Mouse (Mus musculus): ENCODE measurements around the gene Sgms1. TPM values are rescaled to one million over a fixed set of nuclear protein-coding genes. Genes with fewer than 3 reads are reported as not detected.

Sgms1 gene
- polyA plus RNA-seq, 1 experiment from 2014 or later: 36.7 TPM

- H3K9ac ChIP-seq: no peak overlapping the region
- no peak for ATAC-seq (replicated peaks; ENCODE audit: insufficient number of reproducible peaks, insufficient read depth, low FRiP score, low read depth)
- H3K4me2 ChIP-seq: no peak overlapping the region
- H3K36me3 ChIP-seq: no peaks in the 10 kb centered on the region
- H3K4me3 ChIP-seq: no peak overlapping the region
- H3K9me3 ChIP-seq (replicated peaks): no peaks in the 10 kb centered on the region
- no peaks in the 10 kb centered on the region for H3K27me3 ChIP-seq
- WGBS: 77% methylated on average over 10 of the region's 10 CpGs
- H3K4me1 ChIP-seq (replicated peaks): peaks cover 11% of the 10 kb centered on the region
- H3K27ac ChIP-seq: 0 out of 2 replicates have a peak overlapping the region, but pooled peaks have one; percentile 4
Observed at GRCm38 (mm10) chr19:32231292-32231691, 158.2 kb downstream of the Sgms1 start.

- H3K27me3 ChIP-seq: no peaks in the 10 kb centered on the region
- H3K4me3 ChIP-seq: no peak overlapping the region
- H3K9me3 ChIP-seq (replicated peaks): no peaks in the 10 kb centered on the region
- H3K4me2 ChIP-seq: no peak overlapping the region
- H3K36me3 ChIP-seq: no peaks in the 10 kb centered on the region
- WGBS: 44% methylated on average over 5 of the region's 5 CpGs
- 0 out of 2 replicates have a peak overlapping the region, but pooled peaks have one; percentile 4 for H3K27ac ChIP-seq
- peaks cover 11% of the 10 kb centered on the region for H3K4me1 ChIP-seq (replicated peaks)
- H3K9ac ChIP-seq: no peak overlapping the region
- ATAC-seq (replicated peaks; ENCODE audit: insufficient number of reproducible peaks, insufficient read depth, low FRiP score, low read depth): no peak
Observed at GRCm38 (mm10) chr19:32230798-32231197, 158.7 kb downstream of the Sgms1 start.

GRCm38 (mm10) chr19:32230301-32230700 lies 159.2 kb downstream of the Sgms1 start:
- no peaks in the 10 kb centered on the region for H3K27me3 ChIP-seq
- H3K36me3 ChIP-seq: no peaks in the 10 kb centered on the region
- no peak overlapping the region for H3K4me3 ChIP-seq
- no peak overlapping the region for H3K4me2 ChIP-seq
- H3K9me3 ChIP-seq (replicated peaks): no peaks in the 10 kb centered on the region
- 79% methylated on average over 5 of the region's 5 CpGs for WGBS
- H3K27ac ChIP-seq: no peak overlapping the region
- no peak overlapping the region for H3K9ac ChIP-seq
- no peak for ATAC-seq (replicated peaks; ENCODE audit: insufficient number of reproducible peaks, insufficient read depth, low FRiP score, low read depth)
- peaks cover 11% of the 10 kb centered on the region for H3K4me1 ChIP-seq (replicated peaks)

GRCm38 (mm10) chr19:32229776-32230175 lies 159.7 kb downstream of the Sgms1 start:
- Histone ChIP-seq H3K9me3 (replicated peaks) (no peaks in the 10 kb centered on the region), H3K36me3 (no peaks in the 10 kb centered on the region), H3K4me3 (no peak overlapping the region), H3K4me2 (no peak overlapping the region), H3K27me3 (no peaks in the 10 kb centered on the region), H3K27ac (no peak overlapping the region), H3K4me1 (replicated peaks) (peaks cover 11% of the 10 kb centered on the region), H3K9ac (no peak overlapping the region)
- WGBS: 84% methylated on average over 5 of the region's 5 CpGs
- no peak for ATAC-seq (replicated peaks; ENCODE audit: insufficient number of reproducible peaks, insufficient read depth, low FRiP score, low read depth)

- whole genome bisulfite sequencing: 83% methylated on average over 2 of the region's 2 CpGs
- Histone ChIP-seq H3K4me2 (no peak overlapping the region), H3K9ac (no peak overlapping the region), H3K27ac (no peak overlapping the region), H3K4me3 (no peak overlapping the region), H3K4me1 (replicated peaks) (peaks cover 11% of the 10 kb centered on the region), H3K36me3 (no peaks in the 10 kb centered on the region), H3K27me3 (no peaks in the 10 kb centered on the region), H3K9me3 (replicated peaks) (no peaks in the 10 kb centered on the region)
- no peak for ATAC-seq (replicated peaks; ENCODE audit: insufficient number of reproducible peaks, insufficient read depth, low FRiP score, low read depth)
Observed at GRCm38 (mm10) chr19:32227175-32227574, 162.3 kb downstream of the Sgms1 start.

GRCm38 (mm10) chr19:32225097-32225490 lies 164.4 kb downstream of the Sgms1 start:
- WGBS: 69% methylated on average over 9 of the region's 9 CpGs
- H3K4me2 ChIP-seq: no peak overlapping the region
- ATAC-seq (replicated peaks; ENCODE audit: insufficient number of reproducible peaks, insufficient read depth, low FRiP score, low read depth): no peak
- H3K36me3 ChIP-seq: no peaks in the 10 kb centered on the region
- no peak overlapping the region for H3K9ac ChIP-seq
- H3K9me3 ChIP-seq (replicated peaks): no peaks in the 10 kb centered on the region
- peak overlapping the region; percentile 25; the same call in 1 of the 2 replicates for H3K27ac ChIP-seq
- H3K4me1 ChIP-seq (replicated peaks): 0 out of 2 replicates have a peak, but pooled peaks cover 5% of the 10 kb centered on the region
- H3K4me3 ChIP-seq: no peak overlapping the region
- H3K27me3 ChIP-seq: no peaks in the 10 kb centered on the region

- H3K4me3 ChIP-seq: no peak overlapping the region
- peak overlapping the region; percentile 25; the same call in 1 of the 2 replicates for H3K27ac ChIP-seq
Observed at GRCm38 (mm10) chr19:32224318-32225096, 165.0 kb downstream of the Sgms1 start.

GRCm38 (mm10) chr19:32223751-32224174 lies 165.8 kb downstream of the Sgms1 start:
- no peak overlapping the region for H3K9ac ChIP-seq

More at GRCm38 (mm10) chr19:32224318-32225096, 165.0 kb downstream of the Sgms1 start:
- Histone ChIP-seq H3K4me2 (no peak overlapping the region), H3K4me1 (replicated peaks) (0 out of 2 replicates have a peak, but pooled peaks cover 5% of the 10 kb centered on the region), H3K9me3 (replicated peaks) (no peaks in the 10 kb centered on the region), H3K9ac (no peak overlapping the region), H3K36me3 (no peaks in the 10 kb centered on the region), H3K27me3 (no peaks in the 10 kb centered on the region)
- WGBS: 74% methylated on average over 2 of the region's 2 CpGs
- ATAC-seq (replicated peaks; ENCODE audit: insufficient number of reproducible peaks, insufficient read depth, low FRiP score, low read depth): no peak

GRCm38 (mm10) chr19:32222083-32222482 lies 167.4 kb downstream of the Sgms1 start:
- Histone ChIP-seq H3K9me3 (replicated peaks) (no peaks in the 10 kb centered on the region), H3K36me3 (no peaks in the 10 kb centered on the region), H3K27me3 (no peaks in the 10 kb centered on the region), H3K4me3 (no peak overlapping the region), H3K4me2 (no peak overlapping the region), H3K27ac (no peak overlapping the region), H3K9ac (no peak overlapping the region), H3K4me1 (replicated peaks) (0 out of 2 replicates have a peak, but pooled peaks cover 5% of the 10 kb centered on the region)
- 74% methylated on average over 11 of the region's 11 CpGs for WGBS
- ATAC-seq (replicated peaks; ENCODE audit: insufficient number of reproducible peaks, insufficient read depth, low FRiP score, low read depth): no peak

More at GRCm38 (mm10) chr19:32223751-32224174, 165.8 kb downstream of the Sgms1 start:
- Histone ChIP-seq H3K36me3 (no peaks in the 10 kb centered on the region), H3K9me3 (replicated peaks) (no peaks in the 10 kb centered on the region), H3K27me3 (no peaks in the 10 kb centered on the region), H3K4me1 (replicated peaks) (0 out of 2 replicates have a peak, but pooled peaks cover 5% of the 10 kb centered on the region), H3K4me2 (no peak overlapping the region), H3K27ac (no peak overlapping the region), H3K4me3 (no peak overlapping the region)
- WGBS: 87% methylated on average over 3 of the region's 3 CpGs
- no peak for ATAC-seq (replicated peaks; ENCODE audit: insufficient number of reproducible peaks, insufficient read depth, low FRiP score, low read depth)

GRCm38 (mm10) chr19:32220991-32221390 lies 168.5 kb downstream of the Sgms1 start:
- Histone ChIP-seq H3K27ac (no peak overlapping the region), H3K9me3 (replicated peaks) (no peaks in the 10 kb centered on the region), H3K4me1 (replicated peaks) (0 out of 2 replicates have a peak, but pooled peaks cover 5% of the 10 kb centered on the region), H3K9ac (no peak overlapping the region), H3K27me3 (no peaks in the 10 kb centered on the region), H3K4me3 (no peak overlapping the region), H3K36me3 (no peaks in the 10 kb centered on the region), H3K4me2 (no peak overlapping the region)
- WGBS: 60% methylated on average over 2 of the region's 2 CpGs
- ATAC-seq (replicated peaks; ENCODE audit: insufficient number of reproducible peaks, insufficient read depth, low FRiP score, low read depth): no peak

- ATAC-seq (replicated peaks; ENCODE audit: insufficient number of reproducible peaks, insufficient read depth, low FRiP score, low read depth): no peak
- Histone ChIP-seq H3K4me3 (no peak overlapping the region), H3K36me3 (no peaks in the 10 kb centered on the region), H3K4me2 (no peak overlapping the region), H3K4me1 (replicated peaks) (peaks cover 21% of the 10 kb centered on the region), H3K9ac (no peak overlapping the region), H3K27ac (no peak overlapping the region), H3K27me3 (no peaks in the 10 kb centered on the region), H3K9me3 (replicated peaks) (no peaks in the 10 kb centered on the region)
- 94% methylated on average over 2 of the region's 2 CpGs for WGBS
Observed at GRCm38 (mm10) chr19:32216710-32217109, 172.8 kb downstream of the Sgms1 start.
